Mouse (Mus musculus): ENCODE results near the gene Lrrc59. TPM values are rescaled to one million over a fixed set of nuclear protein-coding genes. Genes with fewer than 3 reads are reported as not detected.

The Lrrc59 gene
- 104 and 110 TPM in 2 replicates for polyA plus RNA-seq (2014; fragmentation: Nextera tagmentation; extraction: Ambion mirVana)

- Histone ChIP-seq H3K4me2 (ENCODE audit: low read length) (peak within 1 kb of the TSS; percentile 67), H3K27ac (replicated peaks in 1 of 2; ENCODE audit: control insufficient read depth in 1 of 2, insufficient read depth in 1 of 2, low read depth in 2 of 2, low read length in 2 of 2) (peak within 1 kb of the TSS; percentile 37 to 61; a peak in 3 of 4 replicates), H3K4me3 (ENCODE audit: control insufficient read depth in 1 of 2, insufficient read depth in 1 of 2, low read depth in 1 of 2, low read length in 2 of 2) (peak within 1 kb of the TSS; percentile 87 to 89), H3K9me3 (ENCODE audit: control insufficient read depth, low read length) (no peaks in the 10 kb centered on the region), H3K4me1 (ENCODE audit: control insufficient read depth in 2 of 2, insufficient read depth in 2 of 2, low read length in 2 of 2) (peaks cover 2 to 10% of the 10 kb centered on the region in 2 experiments; a peak in 3 of 4 replicates), H3K9ac (ENCODE audit: low read length) (peak within 1 kb of the TSS; percentile 90), H3K27me3 (ENCODE audit: control insufficient read depth, insufficient read depth, low read length) (no peaks in the 10 kb centered on the region), H3K36me3 (ENCODE audit: control insufficient read depth, insufficient read depth, low read length) (peaks cover 31% of the 10 kb centered on the region)
- 4% methylated on average over 36 of the region's 41 CpGs for WGBS
- peak; percentile 95 for ATAC-seq (ENCODE audit: insufficient number of reproducible peaks, insufficient read depth, low FRiP score, low read depth)
These were observed at the start of gene Lrrc59 for GRCm38 (mm10) chr11:94629199-94629883. Lrrc59 (plus strand) TSS chr11:94629767.

- H3K36me3 ChIP-seq (ENCODE audit: control insufficient read depth, insufficient read depth, low read length): no peaks in the 10 kb centered on the region
- H3K4me3 ChIP-seq (ENCODE audit: control insufficient read depth in 1 of 2, insufficient read depth in 1 of 2, low read depth in 1 of 2, low read length in 2 of 2): no peak overlapping the region
- 0 out of 4 replicates have a peak, but pooled peaks cover 0 to 2% of the 10 kb centered on the region in 2 experiments for H3K4me1 ChIP-seq (ENCODE audit: control insufficient read depth in 2 of 2, insufficient read depth in 2 of 2, low read length in 2 of 2)
- WGBS: 85% methylated on average over 5 of the region's 5 CpGs
- no peak overlapping the region for H3K9ac ChIP-seq (ENCODE audit: low read length)
- no peak for ATAC-seq (ENCODE audit: insufficient number of reproducible peaks, insufficient read depth, low FRiP score, low read depth)
- H3K4me2 ChIP-seq (ENCODE audit: low read length): no peak overlapping the region
- no peaks in the 10 kb centered on the region for H3K27me3 ChIP-seq (ENCODE audit: control insufficient read depth, insufficient read depth, low read length)
- no peak overlapping the region for H3K27ac ChIP-seq (replicated peaks in 1 of 2; ENCODE audit: control insufficient read depth in 1 of 2, insufficient read depth in 1 of 2, low read depth in 2 of 2, low read length in 2 of 2)
- H3K9me3 ChIP-seq (ENCODE audit: control insufficient read depth, low read length): no peaks in the 10 kb centered on the region
These were observed 49.3 kb upstream of the Lrrc59 start for GRCm38 (mm10) chr11:94580111-94580740.

GRCm38 (mm10) chr11:94585091-94585490 lies 44.5 kb upstream of the Lrrc59 start:
- Histone ChIP-seq H3K36me3 (ENCODE audit: control insufficient read depth, insufficient read depth, low read length) (no peaks in the 10 kb centered on the region), H3K4me2 (ENCODE audit: low read length) (no peak overlapping the region), H3K9ac (ENCODE audit: low read length) (no peak overlapping the region), H3K4me1 (ENCODE audit: control insufficient read depth in 2 of 2, insufficient read depth in 2 of 2, low read length in 2 of 2) (0 out of 4 replicates have a peak, but pooled peaks cover 0 to 3% of the 10 kb centered on the region in 2 experiments), H3K9me3 (ENCODE audit: control insufficient read depth, low read length) (no peaks in the 10 kb centered on the region), H3K27me3 (ENCODE audit: control insufficient read depth, insufficient read depth, low read length) (no peaks in the 10 kb centered on the region), H3K4me3 (ENCODE audit: control insufficient read depth in 1 of 2, insufficient read depth in 1 of 2, low read depth in 1 of 2, low read length in 2 of 2) (no peak overlapping the region), H3K27ac (replicated peaks in 1 of 2; ENCODE audit: control insufficient read depth in 1 of 2, insufficient read depth in 1 of 2, low read depth in 2 of 2, low read length in 2 of 2) (no peak overlapping the region)
- WGBS: 88% methylated on average over 9 of the region's 9 CpGs
- ATAC-seq (ENCODE audit: insufficient number of reproducible peaks, insufficient read depth, low FRiP score, low read depth): no peak

DNA sequence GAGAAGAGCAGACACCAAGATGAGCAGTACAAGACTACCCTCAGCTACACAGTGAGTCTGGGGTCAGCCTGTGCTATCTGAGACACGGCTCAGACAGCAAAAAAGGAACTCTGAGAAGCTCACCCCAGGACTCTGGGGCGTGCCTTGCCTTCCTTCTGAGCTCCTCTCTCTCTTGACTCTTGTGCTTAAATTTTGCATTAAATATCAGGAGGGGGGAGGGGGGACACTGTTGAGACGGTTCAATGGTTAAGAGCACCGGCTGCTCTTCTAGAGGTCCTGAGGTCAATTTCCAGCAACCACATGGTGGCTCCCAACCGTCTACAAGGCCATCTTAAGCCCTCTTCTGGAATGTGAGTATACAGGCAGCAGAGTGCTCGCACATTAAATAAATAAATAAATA lies 42.1 kb upstream of the Lrrc59 start:
- H3K36me3 ChIP-seq (ENCODE audit: control insufficient read depth, insufficient read depth, low read length): no peaks in the 10 kb centered on the region
- no peak for ATAC-seq (ENCODE audit: insufficient number of reproducible peaks, insufficient read depth, low FRiP score, low read depth)
- no peaks in the 10 kb centered on the region for H3K27me3 ChIP-seq (ENCODE audit: control insufficient read depth, insufficient read depth, low read length)
- H3K4me1 ChIP-seq (ENCODE audit: control insufficient read depth in 2 of 2, insufficient read depth in 2 of 2, low read length in 2 of 2): peaks cover 3% of the 10 kb centered on the region in 2 experiments; a peak in 1 of 4 replicates
- no peaks in the 10 kb centered on the region for H3K9me3 ChIP-seq (ENCODE audit: control insufficient read depth, low read length)
- 88% methylated on average over 6 of the region's 6 CpGs for WGBS
- H3K27ac ChIP-seq (replicated peaks in 1 of 2; ENCODE audit: control insufficient read depth in 1 of 2, insufficient read depth in 1 of 2, low read depth in 2 of 2, low read length in 2 of 2): no peak overlapping the region
- H3K4me2 ChIP-seq (ENCODE audit: low read length): no peak overlapping the region
- H3K9ac ChIP-seq (ENCODE audit: low read length): no peak overlapping the region
- no peak overlapping the region for H3K4me3 ChIP-seq (ENCODE audit: control insufficient read depth in 1 of 2, insufficient read depth in 1 of 2, low read depth in 1 of 2, low read length in 2 of 2)

- H3K36me3 ChIP-seq (ENCODE audit: control insufficient read depth, insufficient read depth, low read length): no peaks in the 10 kb centered on the region
- ATAC-seq (ENCODE audit: insufficient number of reproducible peaks, insufficient read depth, low FRiP score, low read depth): no peak
- H3K4me2 ChIP-seq (ENCODE audit: low read length): no peak overlapping the region
- no peaks in the 10 kb centered on the region for H3K9me3 ChIP-seq (ENCODE audit: control insufficient read depth, low read length)
- H3K4me3 ChIP-seq (ENCODE audit: control insufficient read depth in 1 of 2, insufficient read depth in 1 of 2, low read depth in 1 of 2, low read length in 2 of 2): no peak overlapping the region
- no peak overlapping the region for H3K9ac ChIP-seq (ENCODE audit: low read length)
- no peak overlapping the region for H3K27ac ChIP-seq (replicated peaks in 1 of 2; ENCODE audit: control insufficient read depth in 1 of 2, insufficient read depth in 1 of 2, low read depth in 2 of 2, low read length in 2 of 2)
- peaks cover 0 to 2% of the 10 kb centered on the region in 2 experiments; a peak in 3 of 4 replicates for H3K4me1 ChIP-seq (ENCODE audit: control insufficient read depth in 2 of 2, insufficient read depth in 2 of 2, low read length in 2 of 2)
- no peaks in the 10 kb centered on the region for H3K27me3 ChIP-seq (ENCODE audit: control insufficient read depth, insufficient read depth, low read length)
- WGBS: 64% methylated on average over 7 of the region's 7 CpGs
These were observed 33.2 kb upstream of the Lrrc59 start for GRCm38 (mm10) chr11:94596311-94596852.

GRCm38 (mm10) chr11:94597319-94597718 lies 32.2 kb upstream of the Lrrc59 start:
- ATAC-seq (ENCODE audit: insufficient number of reproducible peaks, insufficient read depth, low FRiP score, low read depth): no peak
- Histone ChIP-seq H3K4me3 (ENCODE audit: control insufficient read depth in 1 of 2, insufficient read depth in 1 of 2, low read depth in 1 of 2, low read length in 2 of 2) (no peak overlapping the region), H3K4me1 (ENCODE audit: control insufficient read depth in 2 of 2, insufficient read depth in 2 of 2, low read length in 2 of 2) (peaks cover 4 to 5% of the 10 kb centered on the region in 2 experiments), H3K9me3 (ENCODE audit: control insufficient read depth, low read length) (no peaks in the 10 kb centered on the region), H3K27ac (replicated peaks in 1 of 2; ENCODE audit: control insufficient read depth in 1 of 2, insufficient read depth in 1 of 2, low read depth in 2 of 2, low read length in 2 of 2) (no peak overlapping the region), H3K4me2 (ENCODE audit: low read length) (no peak overlapping the region), H3K9ac (ENCODE audit: low read length) (no peak overlapping the region), H3K27me3 (ENCODE audit: control insufficient read depth, insufficient read depth, low read length) (no peaks in the 10 kb centered on the region), H3K36me3 (ENCODE audit: control insufficient read depth, insufficient read depth, low read length) (no peaks in the 10 kb centered on the region)
- WGBS: 70% methylated on average over 4 of the region's 4 CpGs

DNA sequence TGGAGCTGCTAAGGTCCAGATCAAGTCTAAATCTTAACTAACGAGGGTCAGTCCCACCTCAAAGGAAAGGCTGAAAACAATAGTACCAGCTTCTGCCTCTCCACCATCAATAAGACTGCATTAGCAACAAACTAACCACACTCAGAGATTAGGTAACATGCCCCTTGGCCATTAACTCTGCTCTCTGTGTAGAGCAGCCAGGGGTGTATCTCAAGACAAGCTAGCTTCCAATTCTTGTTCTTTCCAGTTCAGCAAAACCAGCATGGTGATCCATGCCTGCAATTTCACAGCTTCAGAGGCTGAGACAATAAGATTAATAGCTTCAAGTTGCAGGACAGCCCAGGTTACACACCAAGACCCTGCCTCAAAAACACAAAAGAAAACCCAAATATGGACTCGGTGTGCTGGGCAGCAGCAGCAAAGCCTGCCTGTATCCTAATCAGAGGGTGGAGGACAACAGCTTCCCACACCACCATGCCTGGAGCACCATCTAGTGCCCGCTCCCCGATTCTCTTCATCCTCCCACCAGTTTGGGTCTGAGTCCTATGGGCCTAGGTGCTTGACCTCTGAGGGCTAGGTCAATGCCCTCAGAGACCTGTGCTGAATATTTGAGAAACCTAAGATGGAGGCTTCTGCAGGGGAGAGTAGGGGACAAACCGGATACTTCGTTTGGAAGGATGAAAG lies 31.0 kb upstream of the Lrrc59 start:
- 77% methylated on average over 6 of the region's 6 CpGs for WGBS
- no peak overlapping the region for H3K4me2 ChIP-seq (ENCODE audit: low read length)

More for the DNA sequence above, 31.0 kb upstream of the Lrrc59 start:
- Histone ChIP-seq H3K9me3 (ENCODE audit: control insufficient read depth, low read length) (no peaks in the 10 kb centered on the region), H3K9ac (ENCODE audit: low read length) (no peak overlapping the region), H3K36me3 (ENCODE audit: control insufficient read depth, insufficient read depth, low read length) (no peaks in the 10 kb centered on the region), H3K27ac (replicated peaks in 1 of 2; ENCODE audit: control insufficient read depth in 1 of 2, insufficient read depth in 1 of 2, low read depth in 2 of 2, low read length in 2 of 2) (no peak overlapping the region), H3K4me1 (ENCODE audit: control insufficient read depth in 2 of 2, insufficient read depth in 2 of 2, low read length in 2 of 2) (peaks cover 4 to 5% of the 10 kb centered on the region in 2 experiments), H3K27me3 (ENCODE audit: control insufficient read depth, insufficient read depth, low read length) (no peaks in the 10 kb centered on the region), H3K4me3 (ENCODE audit: control insufficient read depth in 1 of 2, insufficient read depth in 1 of 2, low read depth in 1 of 2, low read length in 2 of 2) (no peak overlapping the region)
- ATAC-seq (ENCODE audit: insufficient number of reproducible peaks, insufficient read depth, low FRiP score, low read depth): no peak
